Mouse (Mus musculus) liver, embryonic 12.5 days (tissue): Measurements from ENCODE around the gene Ift20. TPM values are rescaled to one million over a fixed set of nuclear protein-coding genes. Genes with fewer than 3 reads are reported as not detected.

ENCODE experiments used
- ATAC-seq: fragments of 200-750 bp; cut with Nextera tagmentation; 2 replicates; pipeline ENCODE4 v1.8.0; 2017; ENCODE audit warnings: moderate number of reproducible peaks, mild to moderate bottlenecking, moderate library complexity
- H3K27ac ChIP-seq: fragments of 300-500 bp; sonication (generic); 2 replicates; pipeline ENCODE4 v1.5.1; 2016; ENCODE audit warnings: mild to moderate bottlenecking
- H3K27me3 ChIP-seq: fragments of 300-500 bp; sonication (generic); replicated peaks from 2 replicates; pipeline ENCODE4 v1.6.1; 2016; ENCODE audit warnings: mild to moderate bottlenecking, moderate library complexity
- H3K36me3 ChIP-seq: fragments of 300-500 bp; sonication (generic); 2 replicates; pipeline ENCODE4 v1.6.1; 2016; ENCODE audit warnings: mild to moderate bottlenecking, moderate library complexity
- H3K4me1 ChIP-seq: fragments of 300-500 bp; sonication (generic); 2 replicates; pipeline ENCODE4 v1.6.1; 2016
- H3K4me2 ChIP-seq: fragments of 300-500 bp; sonication (generic); 2 replicates; pipeline ENCODE4 v1.6.1; 2016; ENCODE audit warnings: mild to moderate bottlenecking, moderate library complexity
- H3K4me3 ChIP-seq: fragments of 300-500 bp; sonication (generic); 2 replicates; pipeline ENCODE4 v1.5.1; 2016; ENCODE audit warnings: mild to moderate bottlenecking, moderate library complexity
- H3K9ac ChIP-seq: fragments of 300-500 bp; sonication (generic); 2 replicates; pipeline ENCODE4 v1.6.1; 2016; ENCODE audit warnings: mild to moderate bottlenecking, moderate library complexity
- H3K9me3 ChIP-seq: fragments of 300-500 bp; sonication (generic); replicated peaks from 2 replicates; pipeline ENCODE4 v1.6.1; 2016; ENCODE audit warnings: mild to moderate bottlenecking, moderate library complexity
- WGBS: fragments of 180-500 bp; shearing (Covaris S2); methylation state at CpG from one replicate; pipeline ENCODE4 v1.1.7; 2016; ENCODE audit not compliant: insufficient replicate concordance; 5-methylcytosine and 5-hydroxymethylcytosine counted together
- polyA plus RNA-seq: library from polyadenylated mRNA; unstranded; fragments of >200 nt; fragmentation: Nextera tagmentation; extraction: Ambion mirVana; gene quantifications from 2 replicates; pipeline ENCODE4 v1.2.1, GENCODE M21; 2016

Gene Ift20
- 81.7 and 84.7 TPM in 2 replicates for polyA plus RNA-seq

DNA sequence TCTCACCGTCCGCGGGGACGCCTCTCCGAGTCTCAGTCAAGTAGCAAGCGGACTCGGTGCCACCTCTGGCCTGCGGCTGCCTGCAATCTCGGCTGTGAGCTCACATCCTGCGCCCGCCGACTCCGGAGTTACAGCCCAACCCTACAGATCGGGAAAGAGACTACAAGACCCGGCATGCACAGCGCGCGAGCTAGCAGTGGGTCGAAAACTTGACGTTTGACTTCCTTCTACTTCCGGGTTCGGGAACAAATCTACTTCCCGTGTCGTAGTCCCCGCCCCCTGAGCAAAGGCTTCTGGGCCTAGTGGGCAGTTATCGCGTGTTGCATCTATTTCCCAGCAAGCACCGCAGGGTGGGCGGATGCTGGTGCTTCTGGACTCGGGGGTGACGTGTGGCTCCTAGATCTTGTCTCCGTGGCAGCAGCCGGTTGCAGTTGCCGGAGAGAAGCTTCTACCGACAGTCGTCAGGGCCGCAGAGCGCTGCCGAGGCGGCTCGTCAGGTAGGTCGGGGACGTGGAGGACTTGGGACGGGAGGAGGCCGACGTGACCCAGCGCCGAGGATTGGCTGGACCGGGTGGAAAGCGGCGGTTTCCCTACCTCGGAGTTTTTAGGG is at the start of gene Ift20, which contains the start of gene Tnfaip1:
Ift20 (plus strand) TSS at position 282 of the 610 bp plus-strand sequence.
Tnfaip1 (minus strand) TSS at position 253 of the 610 bp plus-strand sequence.
- H3K9ac ChIP-seq, result peak within 1 kb of the TSS; percentile 88
- WGBS, result under 1% methylated on average over 52 of the region's 52 CpGs
- no peaks in the 10 kb centered on the region for H3K9me3 ChIP-seq
- peak; percentile 97 for ATAC-seq
- peak within 1 kb of the TSS; percentile 81 for H3K4me3 ChIP-seq
- peaks cover 35% of the 10 kb centered on the region for H3K4me1 ChIP-seq
- H3K27ac ChIP-seq, result peak within 1 kb of the TSS; percentile 89
- H3K4me2 ChIP-seq, result peak within 1 kb of the TSS; percentile 83
- H3K36me3 ChIP-seq, result peaks cover 29% of the 10 kb centered on the region
- H3K27me3 ChIP-seq, result no peaks in the 10 kb centered on the region

- Histone ChIP-seq H3K9ac (no peak overlapping the region), H3K36me3 (no peaks in the 10 kb centered on the region), H3K27me3 (peaks cover 97% of the 10 kb centered on the region), H3K4me2 (no peak overlapping the region), H3K27ac (no peak overlapping the region), H3K4me3 (no peak overlapping the region), H3K4me1 (no peaks in the 10 kb centered on the region), H3K9me3 (no peaks in the 10 kb centered on the region)
- no peak for ATAC-seq
- 2% methylated on average over 8 of the region's 8 CpGs for WGBS
Observed at GRCm38 (mm10) chr11:78488168-78488567, 48.0 kb upstream of the Ift20 start.

DNA sequence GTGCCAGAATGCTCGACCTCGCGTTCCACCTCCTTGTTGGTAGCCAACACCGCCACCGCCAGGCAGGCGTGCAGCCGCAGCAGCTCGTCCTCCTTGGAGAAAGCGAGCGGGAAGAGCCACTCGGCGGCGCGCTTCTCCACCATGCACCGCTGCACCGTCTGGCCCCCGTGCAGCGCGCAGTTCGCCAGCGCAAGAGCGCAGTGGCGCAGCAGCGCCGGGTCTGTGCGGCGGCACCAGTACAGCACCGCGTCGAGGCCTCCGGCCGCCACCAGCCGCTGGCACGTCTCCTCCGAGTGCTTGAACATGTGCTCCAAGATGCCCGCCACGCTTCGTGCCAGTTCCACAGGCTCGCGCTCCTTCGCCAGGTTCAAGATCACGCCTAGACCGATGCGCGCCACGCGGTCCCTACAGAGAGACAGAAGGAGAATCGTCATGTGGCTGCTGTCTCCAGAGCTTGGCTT is 45.4 kb upstream of the Ift20 start:
- Histone ChIP-seq H3K4me3 (peak overlapping the region; percentile 26), H3K36me3 (no peaks in the 10 kb centered on the region), H3K4me1 (no peaks in the 10 kb centered on the region), H3K4me2 (peak overlapping the region; percentile 47), H3K27me3 (peaks cover 96% of the 10 kb centered on the region), H3K9ac (no peak overlapping the region), H3K9me3 (no peaks in the 10 kb centered on the region), H3K27ac (no peak overlapping the region)
- ATAC-seq, result no peak
- WGBS, result 11% methylated on average over 46 of the region's 48 CpGs

- Histone ChIP-seq H3K9ac (no peak overlapping the region), H3K27me3 (peaks cover 97% of the 10 kb centered on the region), H3K27ac (no peak overlapping the region), H3K9me3 (no peaks in the 10 kb centered on the region), H3K4me3 (no peak overlapping the region), H3K36me3 (no peaks in the 10 kb centered on the region), H3K4me2 (no peak overlapping the region), H3K4me1 (peaks cover 17% of the 10 kb centered on the region)
- ATAC-seq, result no peak
- WGBS, result 7% methylated on average over 6 of the region's 6 CpGs
Observed at GRCm38 (mm10) chr11:78495904-78496303, 40.3 kb upstream of the Ift20 start.

GRCm38 (mm10) chr11:78497071-78497541 is 39.1 kb upstream of the Ift20 start:
- no peak overlapping the region for H3K9ac ChIP-seq
- no peaks in the 10 kb centered on the region for H3K9me3 ChIP-seq
- 1% methylated on average over 44 of the region's 44 CpGs for WGBS
- peaks cover 93% of the 10 kb centered on the region for H3K27me3 ChIP-seq
- peak overlapping the region; percentile 76 for H3K4me2 ChIP-seq
- H3K4me3 ChIP-seq, result peak overlapping the region; percentile 53
- H3K36me3 ChIP-seq, result no peaks in the 10 kb centered on the region
- peaks cover 17% of the 10 kb centered on the region for H3K4me1 ChIP-seq
- H3K27ac ChIP-seq, result no peak overlapping the region
- ATAC-seq, result no peak

- Histone ChIP-seq H3K27me3 (peaks cover 86% of the 10 kb centered on the region), H3K36me3 (no peaks in the 10 kb centered on the region), H3K27ac (peak within 1 kb of the TSS; percentile 64; the same call in 1 of the 2 replicates), H3K4me1 (peaks cover 17% of the 10 kb centered on the region), H3K9me3 (no peaks in the 10 kb centered on the region), H3K4me3 (peak within 1 kb of the TSS; percentile 53), H3K4me2 (peak within 1 kb of the TSS; percentile 76), H3K9ac (no peak within 1 kb of the TSS)
- peak; percentile 90 for ATAC-seq
- WGBS, result 4% methylated on average over 36 of the region's 36 CpGs
Observed at GRCm38 (mm10) chr11:78497544-78498522, 38.3 kb upstream of the Ift20 start, which contains the start of gene Sarm1. Gene Sarm1, minus strand, starts transcription at chr11:78497754.

- WGBS, result 57% methylated on average over 7 of the region's 7 CpGs
- H3K4me2 ChIP-seq, result peak within 1 kb of the TSS; percentile 76
- peak within 1 kb of the TSS; percentile 64 for H3K27ac ChIP-seq
- H3K36me3 ChIP-seq, result no peaks in the 10 kb centered on the region
- peak within 1 kb of the TSS; percentile 53 for H3K4me3 ChIP-seq
- peak within 1 kb of the TSS; percentile 37 for H3K9ac ChIP-seq
- no peaks in the 10 kb centered on the region for H3K9me3 ChIP-seq
- peaks cover 82% of the 10 kb centered on the region for H3K27me3 ChIP-seq
- peaks cover 17% of the 10 kb centered on the region for H3K4me1 ChIP-seq
- ATAC-seq, result 0 out of 2 replicates have a peak, but pooled peaks have one; percentile 20
Observed at GRCm38 (mm10) chr11:78499004-78499403, 37.2 kb upstream of the Ift20 start, which contains the start of gene Vtn. Gene Vtn, plus strand, starts transcription at chr11:78499091.

DNA sequence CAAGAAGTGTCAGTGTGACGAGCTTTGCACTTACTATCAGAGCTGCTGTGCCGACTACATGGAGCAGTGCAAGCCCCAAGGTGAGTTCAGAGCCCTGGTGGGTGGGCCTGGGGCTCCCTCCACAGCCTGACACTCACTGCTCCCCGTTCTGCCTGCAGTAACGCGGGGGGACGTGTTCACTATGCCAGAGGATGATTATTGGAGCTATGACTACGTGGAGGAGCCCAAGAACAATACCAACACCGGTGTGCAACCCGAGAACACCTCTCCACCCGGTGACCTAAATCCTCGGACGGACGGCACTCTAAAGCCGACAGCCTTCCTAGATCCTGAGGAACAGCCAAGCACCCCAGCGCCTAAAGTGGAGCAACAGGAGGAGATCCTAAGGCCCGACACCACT is 36.6 kb upstream of the Ift20 start:
- Histone ChIP-seq H3K4me1 (peaks cover 17% of the 10 kb centered on the region), H3K4me3 (peak overlapping the region; percentile 40), H3K27ac (peak overlapping the region; percentile 64), H3K36me3 (no peaks in the 10 kb centered on the region), H3K9ac (peak overlapping the region; percentile 37), H3K9me3 (no peaks in the 10 kb centered on the region), H3K27me3 (peaks cover 76% of the 10 kb centered on the region), H3K4me2 (peak overlapping the region; percentile 76)
- ATAC-seq, result no peak
- WGBS, result 36% methylated on average over 16 of the region's 16 CpGs

DNA sequence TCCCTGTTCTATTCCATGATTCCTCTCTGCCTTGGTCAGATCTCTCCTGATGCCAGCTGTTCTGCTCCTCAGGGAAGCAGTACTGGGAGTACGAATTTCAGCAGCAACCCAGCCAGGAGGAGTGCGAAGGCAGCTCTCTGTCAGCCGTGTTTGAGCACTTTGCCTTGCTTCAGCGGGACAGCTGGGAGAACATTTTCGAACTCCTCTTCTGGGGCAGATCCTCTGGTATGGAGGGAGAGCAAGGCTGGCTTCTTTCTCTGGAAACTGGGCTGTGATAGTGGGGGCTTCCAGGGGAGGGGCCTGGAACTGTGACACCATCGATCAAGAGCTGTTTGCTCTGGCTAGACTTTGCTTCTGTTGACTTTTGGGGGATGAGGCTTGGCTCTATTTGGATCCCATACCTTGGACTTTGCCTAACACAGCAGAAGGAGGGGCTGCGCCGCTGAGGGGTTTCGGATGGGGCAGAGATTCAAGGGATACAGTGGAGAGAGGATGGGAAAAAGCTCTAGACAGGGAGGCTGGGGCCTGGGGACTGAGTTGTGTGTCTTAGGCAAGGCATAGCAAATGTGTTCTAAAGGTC is 35.4 kb upstream of the Ift20 start:
- Histone ChIP-seq H3K4me1 (peaks cover 17% of the 10 kb centered on the region), H3K4me2 (peak overlapping the region; percentile 76), H3K4me3 (peak overlapping the region; percentile 40), H3K36me3 (peaks cover 8% of the 10 kb centered on the region), H3K27ac (peak overlapping the region; percentile 64; the same call in 1 of the 2 replicates), H3K27me3 (peaks cover 64% of the 10 kb centered on the region), H3K9ac (0 out of 2 replicates have a peak overlapping the region, but pooled peaks have one; percentile 15), H3K9me3 (no peaks in the 10 kb centered on the region)
- ATAC-seq, result peak; percentile 30
- 57% methylated on average over 9 of the region's 9 CpGs for WGBS

DNA sequence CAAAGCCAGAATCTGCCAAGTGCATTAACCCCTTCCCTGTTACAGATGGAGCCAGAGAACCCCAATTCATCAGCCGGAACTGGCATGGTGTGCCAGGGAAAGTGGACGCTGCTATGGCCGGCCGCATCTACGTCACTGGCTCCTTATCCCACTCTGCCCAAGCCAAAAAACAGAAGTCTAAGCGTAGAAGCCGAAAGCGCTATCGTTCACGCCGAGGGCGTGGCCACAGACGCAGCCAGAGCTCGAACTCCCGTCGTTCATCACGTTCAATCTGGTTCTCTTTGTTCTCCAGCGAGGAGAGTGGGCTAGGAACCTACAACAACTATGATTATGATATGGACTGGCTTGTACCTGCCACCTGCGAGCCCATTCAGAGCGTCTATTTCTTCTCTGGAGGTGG is 34.6 kb upstream of the Ift20 start:
- Histone ChIP-seq H3K27me3 (peaks cover 56% of the 10 kb centered on the region), H3K4me1 (peaks cover 17% of the 10 kb centered on the region), H3K9ac (no peak overlapping the region), H3K27ac (no peak overlapping the region), H3K36me3 (peaks cover 16% of the 10 kb centered on the region), H3K4me3 (no peak overlapping the region), H3K9me3 (no peaks in the 10 kb centered on the region), H3K4me2 (peak overlapping the region; percentile 22; the same call in 1 of the 2 replicates)
- ATAC-seq, result no peak
- WGBS, result 64% methylated on average over 20 of the region's 20 CpGs

GRCm38 (mm10) chr11:78502909-78503650 is 33.1 kb upstream of the Ift20 start, which contains the start of gene Sebox:
Gene Sebox, plus strand, starts transcription at chr11:78503447.
- Histone ChIP-seq H3K27me3 (peaks cover 41% of the 10 kb centered on the region), H3K4me2 (no peak within 1 kb of the TSS), H3K9ac (no peak within 1 kb of the TSS), H3K4me1 (peaks cover 2% of the 10 kb centered on the region), H3K27ac (no peak within 1 kb of the TSS), H3K9me3 (no peaks in the 10 kb centered on the region), H3K36me3 (peaks cover 32% of the 10 kb centered on the region), H3K4me3 (no peak within 1 kb of the TSS)
- WGBS, result 60% methylated on average over 7 of the region's 7 CpGs
- no peak for ATAC-seq
